Mouse (Mus musculus) hindbrain, embryonic 12.5 days (tissue): ENCODE measurements around the gene Hsdl1. TPM values are rescaled to one million over a fixed set of nuclear protein-coding genes. Genes with fewer than 3 reads are reported as not detected.

Experiments
- ATAC-seq: fragments of 200-750 bp; cut with Nextera tagmentation; 2 replicates; pipeline ENCODE4 v1.8.0; 2017; ENCODE audit warnings: moderate TSS enrichment; ENCODE audit not compliant: low FRiP score
- H3K27ac ChIP-seq: fragments of 300-500 bp; sonication (generic); 2 replicates; pipeline ENCODE4 v1.5.1; 2016; ENCODE audit warnings: mild to moderate bottlenecking
- H3K27me3 ChIP-seq: fragments of 300-500 bp; sonication (generic); 2 replicates; pipeline ENCODE4 v1.6.1; 2016; ENCODE audit warnings: mild to moderate bottlenecking
- H3K36me3 ChIP-seq: fragments of 300-500 bp; sonication (generic); 2 replicates; pipeline ENCODE4 v1.6.1; 2016; ENCODE audit warnings: mild to moderate bottlenecking
- H3K4me1 ChIP-seq: fragments of 300-500 bp; sonication (generic); 2 replicates; pipeline ENCODE4 v1.6.1; 2016
- H3K4me2 ChIP-seq: fragments of 300-500 bp; sonication (generic); replicated peaks from 2 replicates; pipeline ENCODE4 v1.6.1; 2016; ENCODE audit warnings: mild to moderate bottlenecking
- H3K4me3 ChIP-seq: fragments of 300-500 bp; sonication (generic); 2 replicates; pipeline ENCODE4 v1.5.1; 2016; ENCODE audit warnings: mild to moderate bottlenecking
- H3K9ac ChIP-seq: fragments of 300-500 bp; sonication (generic); 2 replicates; pipeline ENCODE4 v1.6.1; 2016; ENCODE audit warnings: mild to moderate bottlenecking, moderate library complexity
- H3K9me3 ChIP-seq: fragments of 300-500 bp; sonication (generic); replicated peaks from 2 replicates; pipeline ENCODE4 v1.6.1; 2016; ENCODE audit warnings: mild to moderate bottlenecking
- WGBS: fragments of 180-500 bp; shearing (Covaris S2); methylation state at CpG from one replicate; pipeline ENCODE4 v1.1.7; 2016; 5-methylcytosine and 5-hydroxymethylcytosine counted together
- polyA plus RNA-seq: library from polyadenylated mRNA; unstranded; fragments of >200 nt; fragmentation: Nextera tagmentation; extraction: Ambion mirVana; gene quantifications from 2 replicates; pipeline ENCODE4 v1.2.1, GENCODE M21; 2016

Gene Hsdl1
- polyA plus RNA-seq, 1 experiment from 2014 or later = 91.1 TPM

- peaks cover 3% of the 10 kb centered on the region; the same call in 1 of the 2 replicates for H3K4me1 ChIP-seq
- no peaks in the 10 kb centered on the region for H3K27me3 ChIP-seq
- H3K36me3 ChIP-seq = peaks cover 40% of the 10 kb centered on the region
- no peak for ATAC-seq
- no peaks in the 10 kb centered on the region for H3K9me3 ChIP-seq
- WGBS = 88% methylated on average over 7 of the region's 7 CpGs
- no peak overlapping the region for H3K4me3 ChIP-seq
- H3K27ac ChIP-seq = no peak overlapping the region
- H3K4me2 ChIP-seq = no peak overlapping the region
- no peak overlapping the region for H3K9ac ChIP-seq
These were observed 26.3 kb downstream of the Hsdl1 start for GRCm38 (mm10) chr8:119548560-119549113.

DNA sequence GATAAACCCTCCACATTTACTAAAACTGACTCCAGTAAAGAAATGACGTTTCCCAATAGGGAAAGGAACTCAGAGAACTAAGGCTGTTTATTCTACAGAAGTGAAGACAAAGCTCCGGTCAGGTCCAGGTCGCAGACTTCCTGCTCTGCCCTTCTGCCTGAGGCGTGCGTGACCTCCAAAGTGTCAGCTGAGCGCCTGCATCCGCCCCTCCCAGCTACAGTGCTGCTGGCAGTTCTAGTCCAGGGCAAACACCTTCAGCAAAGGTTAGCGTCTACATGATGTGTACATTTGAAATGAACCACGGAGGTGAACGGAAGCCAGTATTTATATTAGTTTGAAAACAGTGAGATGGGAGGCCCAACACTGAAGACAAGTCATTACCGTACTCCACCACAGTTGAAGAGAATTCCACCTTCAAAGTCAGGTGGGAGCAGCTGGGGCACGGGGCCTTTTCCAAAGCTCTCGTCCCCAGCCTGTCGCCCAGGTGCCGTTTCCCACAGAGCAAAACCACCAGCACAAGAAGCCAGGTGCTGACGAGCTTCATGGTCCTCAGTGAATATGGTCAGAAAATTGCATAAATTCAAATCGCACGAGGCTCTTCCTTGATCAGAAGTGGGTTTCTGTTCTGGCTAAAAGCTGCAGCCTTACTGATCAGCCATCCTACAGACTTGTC is 27.8 kb downstream of the Hsdl1 start:
- Histone ChIP-seq H3K36me3 (peaks cover 54% of the 10 kb centered on the region), H3K4me2 (no peak overlapping the region), H3K9ac (no peak overlapping the region), H3K4me3 (no peak overlapping the region), H3K27ac (no peak overlapping the region), H3K4me1 (peaks cover 3% of the 10 kb centered on the region; the same call in 1 of the 2 replicates), H3K9me3 (no peaks in the 10 kb centered on the region), H3K27me3 (no peaks in the 10 kb centered on the region)
- no peak for ATAC-seq
- WGBS = 88% methylated on average over 18 of the region's 18 CpGs

DNA sequence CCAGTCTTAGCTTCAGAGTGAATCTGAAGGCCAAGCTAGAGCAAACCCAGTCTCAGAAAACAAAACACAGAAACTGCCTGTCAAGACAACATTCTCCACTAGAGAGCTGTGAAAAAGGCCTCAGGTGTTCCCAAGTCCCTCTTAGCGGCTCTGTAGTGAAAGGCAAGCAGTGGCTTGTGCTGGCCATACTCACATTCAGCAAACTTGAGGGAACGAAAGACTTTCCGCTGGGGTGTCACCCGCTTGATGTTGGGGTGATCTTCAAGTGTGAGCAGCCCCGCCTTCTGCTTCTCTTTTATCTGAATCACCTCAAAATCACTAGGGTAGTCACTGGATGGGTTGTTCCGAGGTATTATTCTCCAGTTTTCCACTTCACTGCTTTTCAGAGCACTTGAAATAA is 29.2 kb downstream of the Hsdl1 start:
- H3K36me3 ChIP-seq = peaks cover 67% of the 10 kb centered on the region
- WGBS = 92% methylated on average over 6 of the region's 6 CpGs
- no peak for ATAC-seq

GRCm38 (mm10) chr8:119545180-119545579 is 29.8 kb downstream of the Hsdl1 start:
- WGBS = 85% methylated on average over 6 of the region's 6 CpGs
- Histone ChIP-seq H3K36me3 (peaks cover 73% of the 10 kb centered on the region), H3K9me3 (no peaks in the 10 kb centered on the region), H3K4me3 (no peak overlapping the region), H3K27ac (no peak overlapping the region), H3K4me1 (no peaks in the 10 kb centered on the region), H3K9ac (no peak overlapping the region), H3K4me2 (no peak overlapping the region), H3K27me3 (no peaks in the 10 kb centered on the region)
- no peak for ATAC-seq

More for the DNA sequence above, 29.2 kb downstream of the Hsdl1 start:
- no peak overlapping the region for H3K27ac ChIP-seq
- H3K4me3 ChIP-seq = no peak overlapping the region
- no peak overlapping the region for H3K9ac ChIP-seq
- no peaks in the 10 kb centered on the region for H3K4me1 ChIP-seq
- H3K4me2 ChIP-seq = no peak overlapping the region
- no peaks in the 10 kb centered on the region for H3K27me3 ChIP-seq
- no peaks in the 10 kb centered on the region for H3K9me3 ChIP-seq

DNA sequence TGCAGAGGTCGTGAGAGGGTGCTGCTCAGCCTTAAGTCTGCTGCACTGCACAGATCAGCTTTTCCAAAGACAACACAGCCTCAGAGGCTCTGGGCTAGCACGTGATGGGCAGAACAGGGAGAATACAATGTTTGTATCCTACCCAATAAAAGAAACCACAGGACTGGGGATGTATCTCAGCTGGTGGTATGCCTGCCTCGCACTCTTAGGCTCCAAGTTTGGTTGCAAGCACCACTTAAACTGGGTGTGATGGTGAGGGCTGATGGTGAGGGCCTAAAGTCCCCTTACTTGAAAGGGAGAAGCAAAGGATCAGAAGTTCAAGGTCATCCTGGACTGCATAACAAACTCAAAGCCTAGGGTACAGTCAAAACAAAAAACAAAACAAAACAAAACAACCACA is 30.4 kb downstream of the Hsdl1 start:
- Histone ChIP-seq H3K36me3 (peaks cover 79% of the 10 kb centered on the region), H3K4me2 (no peak overlapping the region), H3K4me3 (no peak overlapping the region), H3K9ac (no peak overlapping the region), H3K27ac (no peak overlapping the region), H3K9me3 (no peaks in the 10 kb centered on the region), H3K4me1 (no peaks in the 10 kb centered on the region), H3K27me3 (no peaks in the 10 kb centered on the region)
- 89% methylated on average over 3 of the region's 3 CpGs for WGBS
- no peak for ATAC-seq

DNA sequence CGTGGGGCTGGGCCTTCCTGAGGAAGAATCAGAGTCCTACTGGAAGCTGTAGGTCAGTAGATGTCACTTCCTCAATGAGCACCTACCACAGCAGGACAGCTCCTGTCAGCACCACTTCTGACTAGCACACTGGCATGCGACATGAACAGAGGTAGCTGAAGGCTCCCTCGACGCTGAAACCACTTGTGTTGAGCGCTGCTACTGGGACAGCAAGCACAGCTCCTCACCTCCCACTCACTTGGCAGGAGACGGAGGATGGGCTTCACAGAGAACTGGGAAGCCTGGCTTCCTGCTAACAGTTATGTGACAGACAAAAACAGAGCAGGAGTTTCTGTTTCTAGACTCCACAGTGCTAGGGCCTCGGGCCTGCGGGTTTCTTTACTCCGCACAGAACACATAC is 43.0 kb downstream of the Hsdl1 start:
- Histone ChIP-seq H3K4me1 (no peaks in the 10 kb centered on the region), H3K9me3 (no peaks in the 10 kb centered on the region), H3K4me3 (no peak overlapping the region), H3K4me2 (no peak overlapping the region), H3K9ac (no peak overlapping the region), H3K27ac (no peak overlapping the region), H3K36me3 (peaks cover 98% of the 10 kb centered on the region), H3K27me3 (no peaks in the 10 kb centered on the region)
- 90% methylated on average over 9 of the region's 9 CpGs for WGBS
- no peak for ATAC-seq

- no peak overlapping the region for H3K4me3 ChIP-seq
- no peak overlapping the region for H3K27ac ChIP-seq
- H3K27me3 ChIP-seq = no peaks in the 10 kb centered on the region
- H3K9ac ChIP-seq = no peak overlapping the region
- WGBS = 88% methylated on average over 3 of the region's 3 CpGs
- no peaks in the 10 kb centered on the region for H3K4me1 ChIP-seq
- H3K9me3 ChIP-seq = no peaks in the 10 kb centered on the region
- ATAC-seq = no peak
- H3K4me2 ChIP-seq = no peak overlapping the region
- peaks cover 98% of the 10 kb centered on the region for H3K36me3 ChIP-seq
These were observed 43.6 kb downstream of the Hsdl1 start for GRCm38 (mm10) chr8:119531397-119531796.

- peaks cover 93% of the 10 kb centered on the region for H3K36me3 ChIP-seq
- no peak overlapping the region for H3K9ac ChIP-seq
- no peak overlapping the region for H3K27ac ChIP-seq
- no peak overlapping the region for H3K4me3 ChIP-seq
- no peak for ATAC-seq
- 87% methylated on average over 6 of the region's 6 CpGs for WGBS
- no peak overlapping the region for H3K4me2 ChIP-seq
- no peaks in the 10 kb centered on the region for H3K4me1 ChIP-seq
- no peaks in the 10 kb centered on the region for H3K9me3 ChIP-seq
- no peaks in the 10 kb centered on the region for H3K27me3 ChIP-seq
These were observed 44.0 kb downstream of the Hsdl1 start for GRCm38 (mm10) chr8:119530937-119531336.

- 97% methylated on average over 7 of the region's 7 CpGs for WGBS
- peaks cover 92% of the 10 kb centered on the region for H3K36me3 ChIP-seq
- no peak overlapping the region for H3K4me3 ChIP-seq
- H3K4me1 ChIP-seq = no peaks in the 10 kb centered on the region
- no peak overlapping the region for H3K9ac ChIP-seq
- no peaks in the 10 kb centered on the region for H3K9me3 ChIP-seq
- no peak overlapping the region for H3K27ac ChIP-seq
- H3K27me3 ChIP-seq = no peaks in the 10 kb centered on the region
- ATAC-seq = no peak
- no peak overlapping the region for H3K4me2 ChIP-seq
These were observed 46.2 kb downstream of the Hsdl1 start for GRCm38 (mm10) chr8:119528762-119529161.

DNA sequence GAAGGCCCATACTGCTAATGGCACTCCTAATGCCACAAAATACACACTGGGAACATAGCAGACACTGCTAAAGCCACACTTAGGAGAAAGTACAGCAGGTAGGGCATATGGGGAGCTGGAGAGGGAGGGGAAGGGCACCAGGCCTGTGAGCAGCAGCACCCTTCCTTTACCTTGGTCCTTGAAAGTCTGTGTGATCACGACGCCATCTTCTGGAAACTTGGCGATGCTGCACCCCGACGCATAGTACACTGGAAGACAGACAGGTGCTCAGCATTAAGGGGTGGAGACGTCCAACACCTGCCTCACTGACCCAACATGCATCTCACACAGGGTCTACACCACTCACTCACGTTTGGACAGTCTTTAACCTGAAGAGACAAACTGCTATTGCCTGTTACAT is 54.9 kb downstream of the Hsdl1 start:
- no peaks in the 10 kb centered on the region for H3K27me3 ChIP-seq
- WGBS = 71% methylated on average over 7 of the region's 7 CpGs
- H3K9me3 ChIP-seq = no peaks in the 10 kb centered on the region
- no peak for ATAC-seq
- peaks cover 5% of the 10 kb centered on the region; the same call in 1 of the 2 replicates for H3K4me1 ChIP-seq
- H3K36me3 ChIP-seq = peaks cover 95% of the 10 kb centered on the region
- no peak overlapping the region for H3K4me3 ChIP-seq
- no peak overlapping the region for H3K4me2 ChIP-seq
- no peak overlapping the region for H3K27ac ChIP-seq
- no peak overlapping the region for H3K9ac ChIP-seq

- Histone ChIP-seq H3K27ac (peak overlapping the region; percentile 23; the same call in 1 of the 2 replicates), H3K36me3 (peaks cover 98% of the 10 kb centered on the region), H3K9me3 (no peaks in the 10 kb centered on the region), H3K27me3 (no peaks in the 10 kb centered on the region), H3K4me1 (peaks cover 5% of the 10 kb centered on the region; the same call in 1 of the 2 replicates), H3K4me2 (no peak overlapping the region), H3K9ac (no peak overlapping the region), H3K4me3 (no peak overlapping the region)
- 0 out of 2 replicates have a peak, but pooled peaks have one; percentile 19 for ATAC-seq
- WGBS = 69% methylated on average over 5 of the region's 5 CpGs
These were observed 58.3 kb downstream of the Hsdl1 start for GRCm38 (mm10) chr8:119516674-119517073.

- H3K27ac ChIP-seq = no peak overlapping the region; the same call in 1 of the 2 replicates
- H3K27me3 ChIP-seq = no peaks in the 10 kb centered on the region
- no peak overlapping the region for H3K4me3 ChIP-seq
- no peak overlapping the region for H3K4me2 ChIP-seq
- no peak for ATAC-seq
- H3K9ac ChIP-seq = no peak overlapping the region
- WGBS = 61% methylated on average over 3 of the region's 3 CpGs
- peaks cover 98% of the 10 kb centered on the region for H3K36me3 ChIP-seq
- no peaks in the 10 kb centered on the region for H3K9me3 ChIP-seq
- H3K4me1 ChIP-seq = peaks cover 5% of the 10 kb centered on the region; the same call in 1 of the 2 replicates
These were observed 59.2 kb downstream of the Hsdl1 start for GRCm38 (mm10) chr8:119515767-119516166.

DNA sequence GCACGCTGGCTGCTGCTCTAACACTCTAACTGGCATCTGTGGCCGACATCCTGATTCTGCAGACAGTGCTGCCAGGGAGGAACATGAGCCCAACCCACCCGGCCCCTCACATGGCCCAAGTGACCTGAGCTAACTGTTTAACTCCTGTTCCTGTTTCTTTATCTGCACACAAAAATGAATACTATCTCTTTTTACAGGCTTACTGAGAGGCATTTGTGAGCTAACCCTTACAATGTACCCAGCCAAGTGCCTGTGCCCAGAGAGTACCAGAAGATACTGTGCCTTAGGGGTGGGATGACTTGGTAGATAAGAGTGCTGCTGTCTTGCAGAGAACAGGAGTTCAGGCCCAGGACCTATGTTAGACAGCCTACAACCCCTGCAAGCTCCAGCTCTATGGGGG is 60.0 kb downstream of the Hsdl1 start:
- WGBS = 86% methylated on average over 3 of the region's 3 CpGs
- Histone ChIP-seq H3K27me3 (no peaks in the 10 kb centered on the region), H3K9me3 (no peaks in the 10 kb centered on the region), H3K4me3 (no peak overlapping the region), H3K4me1 (peaks cover 5% of the 10 kb centered on the region; the same call in 1 of the 2 replicates), H3K27ac (no peak overlapping the region), H3K4me2 (no peak overlapping the region), H3K36me3 (peaks cover 97% of the 10 kb centered on the region), H3K9ac (no peak overlapping the region)
- ATAC-seq = no peak
